11 mouse cellular contexts compared by ENCODE assay signal in genomic region chr11:36678542-36678941, GRCm38 (mm10).
DNase-seq lines count a peak whose midpoint lies in the region; ATAC-seq and TF ChIP-seq lines count a peak whose summit lies in the region.
"Had no signal": no experiment of that assay in that cellular context is flagged by ENCODE, and none has a peak within 500 bp of the region (broad histone marks: within the 10 kb centered on the region; RNA-seq: fewer than 3 reads in every experiment).

No protein-coding gene starts in this region.

- H3K4me1 ChIP-seq in heart, embryonic 13.5 days: peaks cover 27% of the 10 kb centered on the region
- peaks cover 8% of the 10 kb centered on the region for H3K4me1 ChIP-seq in heart, embryonic 12.5 days (replicated peaks)
- H3K4me1 ChIP-seq in forebrain, postnatal 0 days (ENCODE audit: insufficient read depth): peaks cover 6% of the 10 kb centered on the region; the same call in 1 of the 2 replicates
- H3K4me1 ChIP-seq in midbrain, embryonic 10.5 days: peaks cover 70% of the 10 kb centered on the region

- H3K36me3 ChIP-seq in heart, embryonic 13.5 days: no peaks in the 10 kb centered on the region
- no peaks in the 10 kb centered on the region for H3K36me3 ChIP-seq in heart, embryonic 12.5 days
- H3K36me3 ChIP-seq in forebrain, postnatal 0 days (ENCODE audit: insufficient read depth): no peaks in the 10 kb centered on the region
- no peaks in the 10 kb centered on the region for H3K36me3 ChIP-seq in midbrain, embryonic 10.5 days

- WGBS in heart, embryonic 13.5 days: 48% methylated on average over 2 of the region's 2 CpGs
- 45% methylated on average over 2 of the region's 2 CpGs for WGBS in heart, embryonic 12.5 days
- WGBS in forebrain, postnatal 0 days: 6% methylated on average over 2 of the region's 2 CpGs
- 23% methylated on average over 2 of the region's 2 CpGs for WGBS in midbrain, embryonic 10.5 days

- no peaks in the 10 kb centered on the region for H3K9me3 ChIP-seq in heart, embryonic 13.5 days
- H3K9me3 ChIP-seq in heart, embryonic 12.5 days (replicated peaks): no peaks in the 10 kb centered on the region
- no peaks in the 10 kb centered on the region for H3K9me3 ChIP-seq in forebrain, postnatal 0 days (ENCODE audit: low read length)
- no peaks in the 10 kb centered on the region for H3K9me3 ChIP-seq in midbrain, embryonic 10.5 days (replicated peaks)

- peak overlapping the region; percentile 59 for H3K4me3 ChIP-seq in heart, embryonic 13.5 days
- H3K4me3 ChIP-seq in heart, embryonic 12.5 days: no peak overlapping the region
- peak overlapping the region; percentile 51 for H3K4me3 ChIP-seq in forebrain, postnatal 0 days (ENCODE audit: low read depth, low read length)
- peak overlapping the region; percentile 59 for H3K4me3 ChIP-seq in midbrain, embryonic 10.5 days

- H3K27me3 ChIP-seq in heart, embryonic 13.5 days (replicated peaks): 0 out of 2 replicates have a peak, but pooled peaks cover 8% of the 10 kb centered on the region
- H3K27me3 ChIP-seq in heart, embryonic 12.5 days (replicated peaks): no peaks in the 10 kb centered on the region
- no peaks in the 10 kb centered on the region for H3K27me3 ChIP-seq in forebrain, postnatal 0 days (ENCODE audit: insufficient read depth, low read length)
- no peaks in the 10 kb centered on the region for H3K27me3 ChIP-seq in midbrain, embryonic 10.5 days (ENCODE audit: low read depth, poor library complexity, severe bottlenecking)

- DNase-seq in brain, embryonic 14.5 days (ENCODE audit: low read depth): peak; percentile 57
- DNase-seq in forebrain, postnatal 0 days: no peak
- DNase-seq in midbrain, embryonic 10.5 days (ENCODE audit: low spot score): no peak
- no peak for DNase-seq in adrenal gland, adult 2 months
- DNase-seq in T-cell, adult 2 months (ENCODE audit: low spot score): no peak
- DNase-seq in frontal cortex, adult 2 months (ENCODE audit: extremely low spot score in 1 of 2, low spot score in 1 of 2): no peak
- DNase-seq: B cell, adult 2 months; lung, postnatal 14 days had no signal

- H3K27ac ChIP-seq in heart, embryonic 13.5 days (replicated peaks): peak overlapping the region; percentile 93; the same call in 1 of the 2 replicates
- no peak overlapping the region for H3K27ac ChIP-seq in heart, embryonic 12.5 days (ENCODE audit: poor library complexity, severe bottlenecking)
- peak overlapping the region; percentile 92 for H3K27ac ChIP-seq in forebrain, postnatal 0 days (ENCODE audit: low read depth, low read length)
- H3K27ac ChIP-seq in midbrain, embryonic 10.5 days (replicated peaks): peak overlapping the region; percentile 92

- ATAC-seq in heart, embryonic 13.5 days (ENCODE audit: extremely low read depth, insufficient number of reproducible peaks, low FRiP score, low TSS enrichment): no peak
- ATAC-seq in heart, embryonic 12.5 days (ENCODE audit: insufficient number of reproducible peaks, low FRiP score): no peak
- ATAC-seq in forebrain, postnatal 0 days: no peak
- ATAC-seq: Patski had no signal

- H3K9ac ChIP-seq in heart, embryonic 13.5 days: 0 out of 2 replicates have a peak overlapping the region, but pooled peaks have one; percentile 12
- no peak overlapping the region for H3K9ac ChIP-seq in heart, embryonic 12.5 days
- peak overlapping the region; percentile 66 for H3K9ac ChIP-seq in forebrain, postnatal 0 days

- H3K4me2 ChIP-seq in heart, embryonic 13.5 days: peak overlapping the region; percentile 76
- no peak overlapping the region for H3K4me2 ChIP-seq in heart, embryonic 12.5 days
- H3K4me2 ChIP-seq in forebrain, postnatal 0 days (ENCODE audit: low read depth): peak overlapping the region; percentile 56

- no peak for TF ChIP-seq POLR2A in brain, embryonic 14.5 days (IDR thresholded peaks at IDR 0.05; ENCODE audit: borderline replicate concordance, extremely low read depth, insufficient read depth, insufficient read length, poor library complexity, severe bottlenecking)

- TF ChIP-seq CTCF in brain, embryonic 14.5 days (IDR thresholded peaks at IDR 0.05; ENCODE audit: borderline replicate concordance, extremely low read depth, insufficient read depth, insufficient read length): no peak
- no peak for TF ChIP-seq CTCF in forebrain, postnatal 0 days (IDR thresholded peaks at IDR 0.05; ENCODE audit: low read depth)
